16 mouse cellular contexts compared by ENCODE assay signal in genomic region chr3:146917891-146918290, GRCm38 (mm10).
DNase-seq lines count a peak whose midpoint lies in the region; ATAC-seq and TF ChIP-seq lines count a peak whose summit lies in the region.
"Had no signal": no experiment of that assay in that cellular context is flagged by ENCODE, and none has a peak within 500 bp of the region (broad histone marks: within the 10 kb centered on the region; RNA-seq: fewer than 3 reads in every experiment).

No protein-coding gene starts in this region.

- 68% methylated on average over 8 of the region's 8 CpGs for WGBS in embryonic facial prominence, embryonic 14.5 days
- WGBS in embryonic facial prominence, embryonic 10.5 days = 79% methylated on average over 8 of the region's 8 CpGs
- WGBS in hindbrain, postnatal 0 days = 63% methylated on average over 8 of the region's 8 CpGs
- WGBS in hindbrain, embryonic 12.5 days = 80% methylated on average over 8 of the region's 8 CpGs
- 53% methylated on average over 8 of the region's 8 CpGs for WGBS in limb, embryonic 13.5 days
- 70% methylated on average over 8 of the region's 8 CpGs for WGBS in limb, embryonic 10.5 days
- WGBS in limb, embryonic 14.5 days = 45% methylated on average over 8 of the region's 8 CpGs
- 73% methylated on average over 8 of the region's 8 CpGs for WGBS in neural tube, embryonic 15.5 days

- no peak overlapping the region for H3K4me3 ChIP-seq in embryonic facial prominence, embryonic 14.5 days (ENCODE audit: low read depth, low read length)
- no peak overlapping the region for H3K4me3 ChIP-seq in embryonic facial prominence, embryonic 10.5 days
- H3K4me3 ChIP-seq in hindbrain, postnatal 0 days (ENCODE audit: low read length) = no peak overlapping the region
- H3K4me3 ChIP-seq in hindbrain, embryonic 12.5 days = no peak overlapping the region
- H3K4me3 ChIP-seq in limb, embryonic 13.5 days = no peak overlapping the region
- H3K4me3 ChIP-seq in limb, embryonic 10.5 days = no peak overlapping the region
- no peak overlapping the region for H3K4me3 ChIP-seq in limb, embryonic 14.5 days (replicated peaks; ENCODE audit: low read length)
- no peak overlapping the region for H3K4me3 ChIP-seq in neural tube, embryonic 15.5 days (replicated peaks)
- H3K4me3 ChIP-seq: forebrain, embryonic 12.5 days; heart, embryonic 13.5 days; hindbrain, embryonic 15.5 days; midbrain, embryonic 15.5 days; myocyte had no signal

- no peaks in the 10 kb centered on the region for H3K9me3 ChIP-seq in embryonic facial prominence, embryonic 14.5 days (ENCODE audit: control insufficient read depth, low read length)
- no peaks in the 10 kb centered on the region for H3K9me3 ChIP-seq in embryonic facial prominence, embryonic 10.5 days
- no peaks in the 10 kb centered on the region for H3K9me3 ChIP-seq in hindbrain, postnatal 0 days (ENCODE audit: low read length)
- no peaks in the 10 kb centered on the region for H3K9me3 ChIP-seq in hindbrain, embryonic 12.5 days (replicated peaks)
- H3K9me3 ChIP-seq in limb, embryonic 13.5 days = no peaks in the 10 kb centered on the region
- H3K9me3 ChIP-seq in limb, embryonic 10.5 days (replicated peaks) = no peaks in the 10 kb centered on the region
- no peaks in the 10 kb centered on the region for H3K9me3 ChIP-seq in limb, embryonic 14.5 days (ENCODE audit: control insufficient read depth, low read length)
- H3K9me3 ChIP-seq in neural tube, embryonic 15.5 days (replicated peaks) = no peaks in the 10 kb centered on the region
- H3K9me3 ChIP-seq: forebrain, embryonic 12.5 days; heart, embryonic 13.5 days; hindbrain, embryonic 15.5 days; midbrain, embryonic 15.5 days had no signal

- peak; percentile 47; the same call in 1 of the 2 replicates for ATAC-seq in embryonic facial prominence, embryonic 14.5 days (ENCODE audit: low read depth)
- 0 out of 2 replicates have a peak, but pooled peaks have one; percentile 5 for ATAC-seq in hindbrain, postnatal 0 days
- ATAC-seq in hindbrain, embryonic 12.5 days (ENCODE audit: low FRiP score) = no peak
- 0 out of 2 replicates have a peak, but pooled peaks have one; percentile 19 for ATAC-seq in limb, embryonic 13.5 days (ENCODE audit: low FRiP score, low read depth)
- peak; percentile 30; the same call in 1 of the 2 replicates for ATAC-seq in limb, embryonic 14.5 days (ENCODE audit: low FRiP score, low read depth)
- ATAC-seq in neural tube, embryonic 15.5 days (ENCODE audit: low FRiP score) = no peak
- ATAC-seq: midbrain, embryonic 15.5 days had no signal

- no peak for TF ChIP-seq POLR2A in limb, embryonic 14.5 days (IDR thresholded peaks at IDR 0.05; ENCODE audit: borderline replicate concordance, extremely low read depth, insufficient read depth, insufficient read length)

- no peak for TF ChIP-seq CTCF in hindbrain, postnatal 0 days (IDR thresholded peaks at IDR 0.05; ENCODE audit: low read depth)

- peak; percentile 10 for DNase-seq in embryonic facial prominence, embryonic 14.5 days (ENCODE audit: low spot score)
- no peak for DNase-seq in embryonic facial prominence, embryonic 10.5 days (ENCODE audit: low spot score)
- no peak for DNase-seq in hindbrain, postnatal 0 days (ENCODE audit: low spot score)
- DNase-seq in limb, embryonic 10.5 days (ENCODE audit: low spot score) = no peak
- peak; percentile 4 for DNase-seq in limb, embryonic 14.5 days (ENCODE audit: low spot score)
- DNase-seq: lung, adult 18-20 months; thymus, adult 18-20 months had no signal

- H3K36me3 ChIP-seq in embryonic facial prominence, embryonic 14.5 days (ENCODE audit: control insufficient read depth, insufficient read depth, low read length) = no peaks in the 10 kb centered on the region
- no peaks in the 10 kb centered on the region for H3K36me3 ChIP-seq in embryonic facial prominence, embryonic 10.5 days (replicated peaks)
- H3K36me3 ChIP-seq in hindbrain, postnatal 0 days (ENCODE audit: insufficient read depth, low read length) = no peaks in the 10 kb centered on the region
- no peaks in the 10 kb centered on the region for H3K36me3 ChIP-seq in hindbrain, embryonic 12.5 days
- no peaks in the 10 kb centered on the region for H3K36me3 ChIP-seq in limb, embryonic 13.5 days
- no peaks in the 10 kb centered on the region for H3K36me3 ChIP-seq in limb, embryonic 10.5 days
- no peaks in the 10 kb centered on the region for H3K36me3 ChIP-seq in limb, embryonic 14.5 days (ENCODE audit: control insufficient read depth, insufficient read depth, low read length)
- H3K36me3 ChIP-seq in neural tube, embryonic 15.5 days = peaks cover 6% of the 10 kb centered on the region; the same call in 1 of the 2 replicates
- H3K36me3 ChIP-seq: forebrain, embryonic 12.5 days; heart, embryonic 13.5 days; midbrain, embryonic 15.5 days had no signal

- H3K4me2 ChIP-seq in embryonic facial prominence, embryonic 14.5 days (ENCODE audit: low read depth, low read length) = no peak overlapping the region
- no peak overlapping the region for H3K4me2 ChIP-seq in hindbrain, postnatal 0 days (ENCODE audit: low read depth, low read length)
- no peak overlapping the region for H3K4me2 ChIP-seq in hindbrain, embryonic 12.5 days (replicated peaks)
- no peak overlapping the region for H3K4me2 ChIP-seq in limb, embryonic 13.5 days (replicated peaks)
- no peak overlapping the region for H3K4me2 ChIP-seq in limb, embryonic 14.5 days (replicated peaks; ENCODE audit: low read depth, low read length, severe bottlenecking)
- H3K4me2 ChIP-seq in neural tube, embryonic 15.5 days = no peak overlapping the region
- H3K4me2 ChIP-seq: forebrain, embryonic 12.5 days; heart, embryonic 13.5 days; hindbrain, embryonic 15.5 days; liver, embryonic 11.5 days; midbrain, embryonic 15.5 days had no signal

- H3K4me1 ChIP-seq in embryonic facial prominence, embryonic 14.5 days (ENCODE audit: control insufficient read depth, insufficient read depth, low read length) = no peaks in the 10 kb centered on the region
- no peaks in the 10 kb centered on the region for H3K4me1 ChIP-seq in embryonic facial prominence, embryonic 10.5 days
- no peaks in the 10 kb centered on the region for H3K4me1 ChIP-seq in hindbrain, postnatal 0 days (ENCODE audit: insufficient read depth, low read length)
- no peaks in the 10 kb centered on the region for H3K4me1 ChIP-seq in hindbrain, embryonic 12.5 days
- peaks cover 7% of the 10 kb centered on the region; the same call in 1 of the 2 replicates for H3K4me1 ChIP-seq in limb, embryonic 13.5 days
- H3K4me1 ChIP-seq in limb, embryonic 10.5 days = no peaks in the 10 kb centered on the region
- no peaks in the 10 kb centered on the region for H3K4me1 ChIP-seq in limb, embryonic 14.5 days (ENCODE audit: control insufficient read depth, insufficient read depth, low read length)
- 0 out of 2 replicates have a peak, but pooled peaks cover 3% of the 10 kb centered on the region for H3K4me1 ChIP-seq in neural tube, embryonic 15.5 days
- H3K4me1 ChIP-seq: forebrain, embryonic 12.5 days had no signal

- H3K27ac ChIP-seq in embryonic facial prominence, embryonic 14.5 days (replicated peaks; ENCODE audit: low read depth, low read length) = no peak overlapping the region
- no peak overlapping the region for H3K27ac ChIP-seq in embryonic facial prominence, embryonic 10.5 days (replicated peaks)
- no peak overlapping the region for H3K27ac ChIP-seq in hindbrain, postnatal 0 days
- no peak overlapping the region for H3K27ac ChIP-seq in hindbrain, embryonic 12.5 days
- H3K27ac ChIP-seq in limb, embryonic 13.5 days = no peak overlapping the region
- no peak overlapping the region for H3K27ac ChIP-seq in limb, embryonic 10.5 days
- H3K27ac ChIP-seq in limb, embryonic 14.5 days (replicated peaks; ENCODE audit: low read depth, low read length) = no peak overlapping the region
- no peak overlapping the region for H3K27ac ChIP-seq in neural tube, embryonic 15.5 days (replicated peaks)
- H3K27ac ChIP-seq: forebrain, embryonic 12.5 days; heart, embryonic 13.5 days; hindbrain, embryonic 15.5 days; midbrain, embryonic 15.5 days had no signal

- H3K9ac ChIP-seq in embryonic facial prominence, embryonic 14.5 days (ENCODE audit: low read depth, low read length) = no peak overlapping the region
- H3K9ac ChIP-seq in hindbrain, postnatal 0 days (replicated peaks; ENCODE audit: low read length) = no peak overlapping the region
- H3K9ac ChIP-seq in hindbrain, embryonic 12.5 days = no peak overlapping the region
- no peak overlapping the region for H3K9ac ChIP-seq in limb, embryonic 13.5 days
- H3K9ac ChIP-seq in limb, embryonic 14.5 days (ENCODE audit: low read depth, low read length, severe bottlenecking) = no peak overlapping the region
- no peak overlapping the region for H3K9ac ChIP-seq in neural tube, embryonic 15.5 days (replicated peaks)
- H3K9ac ChIP-seq: forebrain, embryonic 12.5 days; heart, embryonic 13.5 days; hindbrain, embryonic 15.5 days; midbrain, embryonic 15.5 days had no signal

- H3K27me3 ChIP-seq in embryonic facial prominence, embryonic 14.5 days (replicated peaks; ENCODE audit: control insufficient read depth, insufficient read depth, low read length) = no peaks in the 10 kb centered on the region
- H3K27me3 ChIP-seq in embryonic facial prominence, embryonic 10.5 days (replicated peaks; ENCODE audit: low read depth, poor library complexity, severe bottlenecking) = no peaks in the 10 kb centered on the region
- no peaks in the 10 kb centered on the region for H3K27me3 ChIP-seq in hindbrain, postnatal 0 days (ENCODE audit: insufficient read depth, low read length)
- no peaks in the 10 kb centered on the region for H3K27me3 ChIP-seq in hindbrain, embryonic 12.5 days
- H3K27me3 ChIP-seq in limb, embryonic 13.5 days = peaks cover 9% of the 10 kb centered on the region; the same call in 1 of the 2 replicates
- H3K27me3 ChIP-seq in limb, embryonic 10.5 days (ENCODE audit: low read depth, poor library complexity, severe bottlenecking) = no peaks in the 10 kb centered on the region
- no peaks in the 10 kb centered on the region for H3K27me3 ChIP-seq in limb, embryonic 14.5 days (ENCODE audit: control insufficient read depth, insufficient read depth, low read length)
- 0 out of 2 replicates have a peak, but pooled peaks cover 2% of the 10 kb centered on the region for H3K27me3 ChIP-seq in neural tube, embryonic 15.5 days (replicated peaks)
- H3K27me3 ChIP-seq: forebrain, embryonic 12.5 days; hindbrain, embryonic 15.5 days; midbrain, embryonic 15.5 days had no signal

Comparison
In these comparisons a context has a peak if more than half of its experiments do, and no peak if none do; other contexts are left out.
1. ATAC-seq: peak in embryonic facial prominence, embryonic 14.5 days (single experiment), hindbrain, postnatal 0 days (single experiment), limb, embryonic 13.5 days (single experiment) and limb, embryonic 14.5 days (single experiment); none in hindbrain, embryonic 12.5 days (single experiment) and neural tube, embryonic 15.5 days (single experiment).
2. DNase-seq: peak in embryonic facial prominence, embryonic 14.5 days (single experiment) and limb, embryonic 14.5 days (single experiment); none in embryonic facial prominence, embryonic 10.5 days (single experiment), hindbrain, postnatal 0 days (single experiment) and limb, embryonic 10.5 days (single experiment).